Mouse (Mus musculus) small intestine, adult 2 months (tissue): ENCODE data around the gene Ak9. TPM values are rescaled to one million over a fixed set of nuclear protein-coding genes. Genes with fewer than 3 reads are reported as not detected.
A peak's percentile ranks its signal among the peaks of the same experiment; 100 is the strongest.

Experiments
- H3K27ac ChIP-seq: fragments of 200-500 bp; 2 replicates; pipeline ENCODE4 v1.5.1; 2012; ENCODE audit warnings: low read depth, low read length, control low read depth, inconsistent platforms; ENCODE audit not compliant: insufficient read depth
- H3K27me3 ChIP-seq: fragments of 200-500 bp; 2 replicates; pipeline ENCODE4 v1.6.1; 2012; ENCODE audit warnings: mild to moderate bottlenecking, moderate library complexity, low read length, inconsistent platforms; ENCODE audit not compliant: control insufficient read depth, insufficient read depth
- H3K36me3 ChIP-seq: fragments of 200-500 bp; 2 replicates; pipeline ENCODE4 v1.6.1; 2012; ENCODE audit warnings: mild to moderate bottlenecking, low read length, control low read depth, inconsistent platforms; ENCODE audit not compliant: control insufficient read depth, insufficient read depth
- H3K4me1 ChIP-seq: fragments of 200-500 bp; 2 replicates; pipeline ENCODE4 v1.6.1; 2012; ENCODE audit warnings: low read length, inconsistent platforms, mixed read lengths; ENCODE audit not compliant: control insufficient read depth, insufficient read depth, insufficient read length
- H3K4me3 ChIP-seq: fragments of 200-500 bp; 2 replicates; pipeline ENCODE4 v1.5.1; 2012; ENCODE audit warnings: low read depth, mild to moderate bottlenecking, control low read depth, inconsistent platforms, low read length, moderate library complexity
- CTCF ChIP-seq: fragments of 200-500 bp; IDR thresholded peaks from 2 replicates; pipeline ENCODE4 v1.5.1; 2012; ENCODE audit warnings: low read depth, mild to moderate bottlenecking, control low read depth, inconsistent platforms, low read length, moderate library complexity, mixed read lengths; ENCODE audit not compliant: insufficient replicate concordance, insufficient read length; ENCODE audit errors: extremely low read depth
- POLR2A ChIP-seq: fragments of 200-500 bp; IDR thresholded peaks from 2 replicates; pipeline ENCODE4 v1.6.1; 2012; ENCODE audit warnings: low read depth, mild to moderate bottlenecking, control low read depth, inconsistent platforms, low read length, moderate library complexity
- WGBS: fragments of 180-500 bp; shearing (Covaris S2); methylation state at CpG from one replicate; pipeline ENCODE4 v1.1.7; 2018; 5-methylcytosine and 5-hydroxymethylcytosine counted together
- polyA plus RNA-seq: library from polyadenylated mRNA; depleted of rRNA; stranded (reverse); fragments of >200 nt; gene quantifications from 2 replicates; pipeline ENCODE4 v1.2.3, GENCODE M21; 2012

Gene Ak9
- polyA plus RNA-seq, 1 experiment: not detected

DNA sequence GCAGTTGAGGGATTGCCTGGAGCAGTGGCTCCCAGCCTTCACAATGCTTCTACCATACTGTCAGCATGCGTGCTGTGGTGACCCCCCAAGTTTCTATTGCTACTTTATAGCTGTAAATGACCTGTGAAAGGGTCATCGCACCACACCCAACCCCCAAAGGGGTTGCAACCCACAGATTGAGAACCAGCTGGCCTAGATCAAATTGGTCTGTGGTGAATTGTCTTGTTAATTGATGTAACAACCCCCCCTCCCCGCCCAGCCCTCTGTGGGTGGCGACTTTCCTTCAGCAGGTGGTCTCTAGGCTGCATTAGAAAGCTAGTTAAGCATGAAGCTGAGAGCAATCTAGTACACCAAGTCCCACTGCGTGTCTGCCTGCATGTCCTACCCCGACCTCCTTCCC lies 163.5 kb downstream of the Ak9 start:
- 87% methylated on average over 6 of the region's 6 CpGs for WGBS
- Histone ChIP-seq H3K27me3 (no peaks in the 10 kb centered on the region), H3K27ac (no peak overlapping the region)

DNA sequence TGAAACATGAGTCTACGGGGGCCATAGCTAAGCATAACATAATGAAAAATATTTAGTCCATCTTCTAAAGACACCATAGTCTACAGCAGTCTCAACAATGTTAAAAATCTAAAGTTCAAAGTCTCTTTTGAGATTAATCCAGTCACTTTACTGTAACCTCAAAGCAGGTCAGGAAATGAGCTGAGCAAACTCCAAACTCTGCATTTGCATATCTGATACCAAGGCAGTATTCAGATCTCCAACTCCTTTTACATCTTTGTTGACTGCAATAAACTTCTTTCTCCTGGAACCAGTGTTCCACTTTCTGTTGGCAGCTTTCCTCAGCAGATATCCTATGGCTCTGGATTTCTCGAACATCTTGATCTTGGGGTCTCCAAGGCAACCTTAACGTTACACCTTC lies 166.9 kb downstream of the Ak9 start:
- Histone ChIP-seq H3K27me3 (no peaks in the 10 kb centered on the region), H3K4me1 (peaks cover 30% of the 10 kb centered on the region), H3K27ac (peak overlapping the region; percentile 97), H3K36me3 (peaks cover 5% of the 10 kb centered on the region; the same call in 1 of the 2 replicates), H3K4me3 (no peak overlapping the region)
- TF ChIP-seq POLR2A (no peak), CTCF (no peak)
- 34% methylated on average over 3 of the region's 3 CpGs for whole genome bisulfite sequencing

More for the DNA sequence above, 163.5 kb downstream of the Ak9 start:
- peaks cover 9% of the 10 kb centered on the region; the same call in 1 of the 2 replicates for H3K4me1 ChIP-seq
- no peak overlapping the region for H3K4me3 ChIP-seq
- TF ChIP-seq POLR2A (no peak), CTCF (no peak)
- H3K36me3 ChIP-seq: peaks cover 26% of the 10 kb centered on the region

DNA sequence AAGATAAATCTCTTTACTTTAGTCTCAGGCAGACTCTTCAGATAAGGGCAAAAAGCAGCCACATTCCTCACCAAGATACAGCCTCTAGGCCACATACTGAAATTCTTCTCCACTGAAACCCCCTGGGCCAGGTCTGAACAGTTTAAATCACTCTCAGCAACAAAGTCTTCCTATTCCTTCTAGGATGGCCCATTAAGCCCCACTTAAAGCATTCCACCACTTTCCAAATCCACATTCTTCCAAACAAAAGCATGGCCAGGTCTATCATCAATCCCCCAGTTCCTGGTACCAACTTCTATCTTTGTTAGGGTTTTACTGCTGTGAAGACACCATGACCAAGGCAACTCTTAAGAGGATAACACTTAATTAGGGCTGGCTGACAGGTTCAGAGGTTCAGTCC lies 168.8 kb downstream of the Ak9 start:
- Histone ChIP-seq H3K4me1 (peaks cover 34% of the 10 kb centered on the region), H3K36me3 (0 out of 2 replicates have a peak, but pooled peaks cover under 1% of the 10 kb centered on the region), H3K27ac (peak overlapping the region; percentile 97), H3K27me3 (no peaks in the 10 kb centered on the region), H3K4me3 (no peak overlapping the region)
- TF ChIP-seq CTCF (no peak), POLR2A (no peak)

GRCm38 (mm10) chr10:41472962-41473481 lies 169.2 kb downstream of the Ak9 start:
- Histone ChIP-seq H3K27me3 (no peaks in the 10 kb centered on the region), H3K27ac (peak overlapping the region; percentile 97), H3K4me3 (no peak overlapping the region), H3K4me1 (peaks cover 36% of the 10 kb centered on the region), H3K36me3 (no peaks in the 10 kb centered on the region)
- TF ChIP-seq POLR2A: no peak
- no peak for TF ChIP-seq CTCF
- 41% methylated on average over 5 of the region's 5 CpGs for whole genome bisulfite sequencing

- H3K4me3 ChIP-seq: no peak overlapping the region
- WGBS: 12% methylated on average over 6 of the region's 6 CpGs
These were observed 170.1 kb downstream of the Ak9 start for GRCm38 (mm10) chr10:41473782-41474468.

GRCm38 (mm10) chr10:41474981-41475391 lies 171.2 kb downstream of the Ak9 start:
- Histone ChIP-seq H3K27me3 (no peaks in the 10 kb centered on the region), H3K4me1 (peaks cover 36% of the 10 kb centered on the region), H3K27ac (peak overlapping the region; percentile 97), H3K36me3 (peaks cover 16% of the 10 kb centered on the region), H3K4me3 (no peak overlapping the region)
- TF ChIP-seq POLR2A: no peak
- TF ChIP-seq CTCF: no peak
- WGBS: 15% methylated on average over 1 of the region's 1 CpGs

More at GRCm38 (mm10) chr10:41473782-41474468, 170.1 kb downstream of the Ak9 start:
- Histone ChIP-seq H3K36me3 (peaks cover 8% of the 10 kb centered on the region), H3K27me3 (no peaks in the 10 kb centered on the region), H3K27ac (peak overlapping the region; percentile 97), H3K4me1 (peaks cover 37% of the 10 kb centered on the region)
- TF ChIP-seq CTCF (no peak), POLR2A (no peak)

DNA sequence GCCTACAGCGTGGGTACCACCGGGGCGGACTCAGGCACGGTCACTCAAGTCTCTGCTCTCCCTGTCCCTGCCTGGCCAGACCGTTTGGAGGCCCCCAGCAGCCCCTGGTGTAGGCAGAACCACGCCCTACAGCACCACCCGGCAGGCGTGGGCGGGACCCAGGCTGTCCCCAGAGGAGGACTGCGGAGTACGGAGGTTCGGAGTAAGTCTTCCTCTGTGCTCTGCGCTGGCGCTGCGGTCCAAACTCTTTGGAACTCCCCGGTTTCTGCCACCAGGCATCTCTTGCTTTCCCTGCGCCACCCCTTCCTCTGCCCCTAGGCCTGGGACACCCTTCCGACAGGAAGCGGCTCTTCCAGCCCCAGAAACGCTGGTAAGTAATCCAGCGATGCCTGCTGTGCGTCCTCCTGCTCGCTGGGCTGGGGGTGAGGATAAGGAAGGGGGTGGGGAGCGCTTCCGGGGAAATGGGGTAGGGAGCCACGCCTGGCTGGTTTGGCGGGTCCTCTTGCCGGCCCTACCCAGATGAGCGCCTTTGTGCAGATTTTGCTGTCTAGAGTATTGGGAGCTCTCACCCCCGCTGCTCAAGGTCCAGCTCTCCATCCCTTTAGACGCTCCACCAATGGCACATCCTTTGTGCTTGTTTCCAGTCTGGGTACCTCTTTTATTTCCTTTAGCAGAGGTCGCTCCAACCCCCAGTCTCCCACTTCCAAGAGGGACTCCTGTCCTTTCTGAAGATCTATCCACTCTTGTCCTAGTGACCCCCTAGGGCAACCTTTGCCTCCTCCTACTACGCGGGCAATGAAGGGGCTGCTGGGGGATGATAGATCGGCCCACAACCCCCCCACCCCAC lies 172.6 kb downstream of the Ak9 start, which contains the start of gene Mical1:
Gene Mical1 (plus strand): TSS at position 144 of the 847 bp plus-strand sequence.
- H3K36me3 ChIP-seq: peaks cover 27% of the 10 kb centered on the region
- H3K27me3 ChIP-seq: no peaks in the 10 kb centered on the region
- peak; percentile 71 for TF ChIP-seq POLR2A
- TF ChIP-seq CTCF: no peak
- H3K4me3 ChIP-seq: peak within 1 kb of the TSS; percentile 71
- H3K4me1 ChIP-seq: peaks cover 34% of the 10 kb centered on the region
- 1% methylated on average over 35 of the region's 35 CpGs for whole genome bisulfite sequencing
- peak within 1 kb of the TSS; percentile 97 for H3K27ac ChIP-seq
